Comparison of ENCODE assay signal across 19 mouse cellular contexts in the genomic region with DNA sequence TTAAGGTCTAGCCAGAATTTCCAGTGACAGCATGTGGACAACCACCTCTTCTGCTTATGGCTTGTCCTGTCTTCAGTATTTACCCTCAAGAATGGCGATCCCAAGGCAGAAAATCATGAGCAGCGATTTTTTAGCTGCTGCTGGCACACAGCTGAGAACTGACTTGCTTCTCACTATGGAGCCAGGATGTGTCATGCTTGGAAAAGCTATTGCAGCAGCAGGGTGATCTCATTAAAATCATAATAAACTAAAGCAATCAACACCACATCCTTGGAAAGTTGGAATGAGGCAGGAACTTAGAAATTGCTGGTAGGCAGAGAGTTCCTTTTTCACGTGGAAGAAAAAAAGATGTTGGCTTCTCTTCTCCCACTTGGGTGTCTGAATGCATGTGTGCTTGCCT.
"Had no signal": no experiment of that assay in that cellular context is flagged by ENCODE, and none has a peak within 500 bp of the region (broad histone marks: within the 10 kb centered on the region; RNA-seq: fewer than 3 reads in every experiment).

No protein-coding gene starts in this region.

- DNase-seq: kidney, postnatal 25 days; layer of hippocampus, postnatal 36 days; liver, embryonic 13.5 days; lung, adult 2 months; lung, postnatal 14 days; lung, postnatal 4 days; midbrain, embryonic 14.5 days; retina, postnatal 1 day; right cerebral cortex, postnatal 25 days; spleen, adult 18-20 months; thymus, adult 18-20 months; thymus, postnatal 36 days had no signal

- H3K4me3 ChIP-seq: layer of hippocampus, adult 2 months; left cerebral cortex, adult 2 months; liver, embryonic 13.5 days; myocyte; neural tube, embryonic 13.5 days; stomach, embryonic 15.5 days had no signal

- H3K36me3 ChIP-seq: liver, embryonic 13.5 days; neural tube, embryonic 13.5 days; stomach, embryonic 15.5 days had no signal

- H3K9me3 ChIP-seq: liver, embryonic 13.5 days; neural tube, embryonic 13.5 days; stomach, embryonic 15.5 days had no signal

- H3K4me2 ChIP-seq: liver, embryonic 13.5 days; midbrain, embryonic 11.5 days; neural tube, embryonic 13.5 days; stomach, embryonic 15.5 days had no signal

- H3K27me3 ChIP-seq: liver, embryonic 13.5 days; neural tube, embryonic 13.5 days; stomach, embryonic 15.5 days had no signal

- H3K4me1 ChIP-seq: liver, embryonic 13.5 days; neural tube, embryonic 13.5 days; stomach, embryonic 15.5 days had no signal

- H3K9ac ChIP-seq: liver, embryonic 13.5 days; neural tube, embryonic 13.5 days; stomach, embryonic 15.5 days had no signal

- H3K27ac ChIP-seq: kidney, postnatal 0 days; layer of hippocampus, adult 2 months; left cerebral cortex, adult 2 months; liver, embryonic 13.5 days; neural tube, embryonic 13.5 days; stomach, embryonic 15.5 days had no signal
